Mouse (Mus musculus) brain, embryonic 14.5 days (tissue): Measurements from ENCODE around the gene Thap3.

Source experiments
- CTCF ChIP-seq: fragments of 200-500 bp; IDR thresholded peaks from 2 replicates; pipeline ENCODE4 v1.5.1; 2012; ENCODE audit warnings: inconsistent platforms, mild to moderate bottlenecking, moderate library complexity, borderline replicate concordance; ENCODE audit not compliant: insufficient read depth, insufficient read length; ENCODE audit errors: extremely low read depth
- POLR2A ChIP-seq: fragments of 200-500 bp; IDR thresholded peaks from 2 replicates; pipeline ENCODE4 v1.6.1; 2012; ENCODE audit warnings: mild to moderate bottlenecking, inconsistent platforms, borderline replicate concordance; ENCODE audit not compliant: poor library complexity, insufficient read depth, insufficient read length, severe bottlenecking; ENCODE audit errors: extremely low read depth

DNA sequence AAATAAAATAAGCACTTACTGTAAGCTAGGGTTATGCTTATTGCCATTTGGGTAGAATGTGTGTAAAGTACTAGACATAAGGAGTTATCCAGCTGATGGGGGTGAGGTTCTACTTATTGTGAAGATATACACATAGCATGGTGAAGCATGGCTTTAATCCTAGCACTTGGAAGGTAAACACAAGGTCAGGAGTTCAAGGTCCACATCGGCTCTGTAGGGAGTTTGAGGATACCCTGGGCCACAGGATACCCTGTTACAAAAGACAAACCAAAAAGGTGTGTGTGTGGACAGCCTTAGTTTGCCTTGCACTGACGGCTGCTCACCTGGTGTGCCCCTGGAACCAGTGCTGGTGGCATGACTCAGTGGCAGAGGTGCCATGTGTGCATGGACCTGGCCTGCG, 50.7 kb downstream of the Thap3 start:
- TF ChIP-seq CTCF (no peak), POLR2A (no peak)
